Mouse (Mus musculus) mouse embryonic stem cell (cell line): Measurements from ENCODE around the gene Olfr613.
"Not testable (repeated sequence)": the region's sequence is repeated elsewhere in the genome, so short reads cannot be mapped to it uniquely, and the experiment has no call there.

Source experiments
- in situ Hi-C, 2 experiments: fragments of 300-500 bp; cut with MboI; formaldehyde crosslinking; loops; 1 replicate in 1 of 2; 3 replicates in 1 of 2; pipeline ENCODE4 v1.14.3; 2019 to 2020; ENCODE audit warnings: low sequenced_read_pairs in 2 of 2, low pct_unique_long_range_greater_than_20kb in 1 of 2, mixed read lengths in 1 of 2; ENCODE audit not compliant: unreplicated experiment in 1 of 2

Gene Olfr613

DNA sequence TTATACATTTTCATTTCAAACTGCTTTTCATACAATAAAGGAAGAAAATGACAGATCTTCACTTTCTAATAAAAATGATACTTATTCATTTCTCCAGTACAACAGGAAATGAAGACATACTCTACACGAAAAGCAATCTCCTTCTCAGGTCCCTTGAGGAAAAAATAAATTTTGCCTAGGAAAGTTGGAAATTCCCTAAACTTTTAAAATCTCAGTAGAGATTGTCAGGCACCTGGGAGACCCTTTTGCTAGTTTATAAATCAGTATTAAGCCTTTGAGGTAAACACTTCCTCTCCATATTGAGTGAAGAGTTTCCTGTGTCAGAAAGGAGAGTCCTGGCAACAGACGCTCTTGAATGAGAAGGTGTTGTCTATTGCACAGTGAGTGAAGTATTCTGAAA lies at the start of gene Olfr613:
Gene Olfr613 (plus strand): TSS at position 301 of the 400 bp plus-strand sequence.
- in situ Hi-C loops, result no loop called here

DNA sequence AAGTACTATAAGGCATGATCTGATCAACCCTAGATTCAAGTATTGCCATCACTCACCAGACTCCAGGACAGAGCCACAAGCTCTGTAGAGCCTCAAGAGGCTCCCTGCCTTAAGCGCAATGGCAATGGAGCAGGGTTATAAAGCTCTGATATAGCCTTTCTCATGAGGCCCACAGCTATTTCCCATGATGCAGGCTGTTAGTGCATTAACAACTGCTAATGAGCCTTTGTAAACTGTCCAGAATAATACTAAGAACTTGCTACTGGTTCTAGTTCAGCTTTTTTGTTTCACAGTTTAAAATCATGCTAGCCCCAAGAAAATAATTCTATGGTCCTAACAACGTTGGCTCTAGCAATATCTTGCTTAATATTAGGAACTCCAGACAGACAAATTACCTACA lies 35.9 kb upstream of the Olfr613 start, which contains the start of gene Olfr610:
Gene Olfr610 (minus strand): TSS at position 101 of the 400 bp plus-strand sequence.
- in situ Hi-C loops, result no loop called here

DNA sequence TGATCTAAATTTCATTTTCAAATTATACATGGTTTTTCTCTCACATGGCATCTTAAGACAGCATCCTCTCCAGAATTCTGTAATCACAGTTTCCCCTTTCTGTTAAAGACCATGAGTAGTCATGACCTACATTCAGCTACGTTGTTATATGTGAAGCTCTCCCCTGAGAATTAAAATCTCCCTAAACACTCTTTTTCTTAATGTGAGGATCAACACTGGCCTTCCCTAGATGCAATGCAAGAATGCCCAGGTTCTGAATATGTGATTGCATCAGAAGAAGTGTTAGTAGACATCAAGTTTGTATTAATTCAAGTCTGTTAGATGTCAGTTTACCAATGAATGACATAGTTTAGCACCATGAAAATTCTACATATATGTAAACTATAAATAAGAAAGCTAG lies 27.1 kb upstream of the Olfr613 start, which contains the start of gene Olfr611:
Gene Olfr611 (minus strand): TSS at position 101 of the 400 bp plus-strand sequence.
- in situ Hi-C loops, result not testable (repeated sequence)

DNA sequence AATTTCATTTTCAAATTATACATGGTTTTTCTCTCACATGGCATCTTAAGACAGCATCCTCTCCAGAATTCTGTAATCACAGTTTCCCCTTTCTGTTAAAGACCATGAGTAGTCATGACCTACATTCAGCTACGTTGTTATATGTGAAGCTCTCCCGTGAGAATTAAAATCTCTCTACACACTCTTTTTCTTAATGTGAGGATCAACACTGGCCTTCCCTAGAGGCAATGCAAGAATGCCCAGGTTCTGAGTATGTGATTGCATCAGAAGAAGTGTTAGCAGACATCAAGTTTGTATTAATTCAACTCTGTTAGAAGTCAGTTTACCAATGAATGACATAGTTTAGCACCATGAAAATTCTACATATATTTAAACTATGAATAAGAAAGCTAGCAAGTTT lies 5.3 kb upstream of the Olfr613 start, which contains the start of gene Olfr612:
Gene Olfr612 (minus strand): TSS at position 101 of the 400 bp plus-strand sequence.
- in situ Hi-C loops, result not testable (repeated sequence)

DNA sequence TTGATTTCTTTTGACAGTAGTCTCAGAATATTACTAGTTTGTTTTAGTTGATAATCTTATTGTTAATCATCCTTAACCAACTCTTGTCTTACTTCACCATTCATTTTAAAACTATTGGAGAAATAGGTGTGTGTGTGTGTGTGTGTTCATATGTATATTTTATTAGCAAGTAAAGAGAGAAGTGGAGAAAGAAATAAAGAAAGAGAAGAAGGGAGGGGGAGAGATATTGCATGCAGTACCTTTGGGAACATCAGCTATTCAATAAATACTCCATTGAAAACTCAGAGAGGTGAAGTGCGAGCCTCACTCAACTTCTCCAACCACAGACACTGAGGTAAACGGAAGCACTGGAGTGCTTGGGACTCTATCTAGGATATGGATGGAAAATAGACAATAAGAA lies 7.9 kb downstream of the Olfr613 start, which contains the start of gene Olfr615:
Gene Olfr615 (plus strand): TSS at position 301 of the 400 bp plus-strand sequence.
- in situ Hi-C loops, result no loop called here

DNA sequence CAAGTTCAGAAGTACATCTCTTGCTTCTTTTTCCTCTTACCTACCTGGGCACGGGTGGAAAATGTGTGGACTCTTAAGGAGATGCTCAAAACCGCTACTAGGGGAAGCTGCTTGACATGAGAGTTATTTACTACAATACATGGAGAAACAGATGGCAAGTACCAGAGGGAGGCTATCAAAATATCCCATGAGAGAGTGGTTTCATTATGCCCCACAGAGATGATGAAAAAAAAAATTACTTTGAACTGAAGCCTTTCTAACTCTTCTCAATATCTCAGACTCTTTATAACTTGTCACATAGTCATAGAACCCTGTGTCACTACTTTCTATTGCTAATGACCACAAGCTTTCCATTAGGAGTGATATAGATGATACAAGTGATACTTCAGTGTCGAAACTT lies 21.2 kb downstream of the Olfr613 start, which contains the start of gene Olfr616:
Gene Olfr616 (minus strand): TSS at position 101 of the 400 bp plus-strand sequence.
- in situ Hi-C loops, result no loop called here

DNA sequence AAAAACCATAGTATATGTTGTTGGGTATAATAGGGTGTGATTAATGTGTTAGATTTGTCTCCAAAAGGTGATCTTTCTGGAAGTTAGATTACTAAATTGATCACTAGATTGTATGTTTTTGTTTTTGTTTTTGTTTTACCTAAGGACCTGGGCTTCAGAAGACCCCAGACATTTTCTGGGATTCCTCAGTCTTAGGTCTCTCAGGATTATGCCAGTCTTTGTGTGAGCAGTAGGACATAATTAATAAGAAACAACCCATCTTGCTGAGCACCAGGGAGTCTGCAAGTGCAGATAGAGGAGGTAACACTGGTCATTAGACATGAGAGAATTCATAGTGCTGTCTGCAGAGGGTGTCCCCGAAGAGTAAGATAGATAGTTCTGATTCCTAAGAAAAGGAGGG lies 24.9 kb downstream of the Olfr613 start, which contains the start of gene Olfr617:
Gene Olfr617 (plus strand): TSS at position 301 of the 400 bp plus-strand sequence.
- in situ Hi-C loops, result loop anchor here (5.0 kb wide), 1 partner anchor 105 kb away; no protein-coding TSS in a partner anchor

DNA sequence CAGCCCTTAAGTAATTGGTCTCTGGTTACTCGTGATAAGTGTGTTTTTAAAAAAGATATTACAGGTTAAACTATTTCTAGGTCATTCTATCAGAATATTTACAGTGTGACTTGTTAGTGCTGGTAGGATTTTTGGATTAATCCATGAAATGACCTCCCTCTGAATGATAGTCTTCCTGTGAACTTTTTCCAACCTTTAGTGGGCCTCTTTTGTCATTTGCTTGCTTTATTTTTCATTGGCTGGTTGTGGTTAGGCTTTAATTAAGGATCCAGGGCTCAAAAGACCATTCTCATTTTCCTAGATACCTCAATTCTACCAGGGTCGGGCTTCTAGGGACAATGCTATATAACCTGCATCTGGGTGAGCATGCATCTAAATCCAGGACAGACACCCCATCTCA lies 41.9 kb downstream of the Olfr613 start, which contains the start of gene Olfr618:
Gene Olfr618 (plus strand): TSS at position 301 of the 400 bp plus-strand sequence.
- in situ Hi-C loops, result no loop called here

DNA sequence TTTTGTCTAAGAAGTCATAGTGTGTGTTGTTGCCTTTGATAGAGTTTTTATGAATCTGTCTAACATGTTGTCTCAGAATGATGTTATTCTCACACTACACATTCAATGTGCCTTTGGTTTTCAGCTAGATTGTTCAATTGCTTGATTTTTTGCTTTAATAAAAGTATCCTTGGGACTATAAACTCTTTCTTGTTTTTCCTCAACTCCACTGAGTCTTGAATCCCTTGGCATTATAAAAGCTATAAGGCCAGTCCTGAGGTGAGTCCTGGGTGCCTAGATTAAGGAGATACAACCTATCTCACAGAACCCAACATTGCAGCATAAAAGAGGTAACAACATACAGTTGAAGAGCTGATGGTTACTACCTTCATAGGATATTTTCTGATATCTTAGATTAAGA lies 52.4 kb downstream of the Olfr613 start, which contains the start of gene Olfr619:
Gene Olfr619 (plus strand): TSS at position 301 of the 400 bp plus-strand sequence.
- in situ Hi-C loops, result no loop called here
